Mouse (Mus musculus) limb, embryonic 14.5 days (tissue): ENCODE measurements at regions not wholly inside any gene's neighbourhood (a gene's known extent, or its start where the extent isn't known, plus 50 kb on each side); places are given as distances from the start of the nearest gene placed in this dataset.
A peak's percentile ranks its signal among the peaks of the same experiment; 100 is the strongest.

Source experiments
- ATAC-seq: fragments of 200-750 bp; cut with Nextera tagmentation; 2 replicates; pipeline ENCODE4 v1.8.0; 2017; ENCODE audit warnings: low read depth, moderate number of reproducible peaks, moderate TSS enrichment; ENCODE audit not compliant: low FRiP score
- DNase-seq: peaks from one replicate; pipeline ENCODE4 v3.0.0-alpha.2; 2015; ENCODE audit warnings: low spot score
- H3K27ac ChIP-seq: fragments of 300-500 bp; sonication (generic); replicated peaks from 2 replicates; pipeline ENCODE4 v1.5.1; 2014; ENCODE audit warnings: low read depth, mild to moderate bottlenecking, low read length, moderate library complexity, mixed read lengths
- H3K27me3 ChIP-seq: fragments of 300-500 bp; sonication (generic); 2 replicates; pipeline ENCODE4 v1.6.1; 2014; ENCODE audit warnings: low read length, mixed read lengths; ENCODE audit not compliant: control insufficient read depth, insufficient read depth
- H3K36me3 ChIP-seq: fragments of 300-500 bp; sonication (generic); 2 replicates; pipeline ENCODE4 v1.6.1; 2014; ENCODE audit warnings: mild to moderate bottlenecking, low read length, moderate library complexity, mixed read lengths; ENCODE audit not compliant: control insufficient read depth, insufficient read depth
- H3K4me1 ChIP-seq: fragments of 300-500 bp; sonication (generic); 2 replicates; pipeline ENCODE4 v1.6.1; 2014; ENCODE audit warnings: antibody characterized with exemption, low read length, mixed read lengths; ENCODE audit not compliant: control insufficient read depth, insufficient read depth
- H3K4me2 ChIP-seq: fragments of 300-500 bp; sonication (generic); replicated peaks from 2 replicates; pipeline ENCODE4 v1.6.1; 2014; ENCODE audit warnings: low read depth, mild to moderate bottlenecking, low read length, moderate library complexity; ENCODE audit not compliant: severe bottlenecking
- H3K4me3 ChIP-seq: fragments of 300-500 bp; sonication (generic); replicated peaks from 2 replicates; pipeline ENCODE4 v1.5.1; 2014; ENCODE audit warnings: low read length
- H3K9ac ChIP-seq: fragments of 300-500 bp; sonication (generic); 2 replicates; pipeline ENCODE4 v1.6.1; 2014; ENCODE audit warnings: mild to moderate bottlenecking, low read depth, low read length, moderate library complexity; ENCODE audit not compliant: severe bottlenecking
- H3K9me3 ChIP-seq: fragments of 300-500 bp; sonication (generic); 2 replicates; pipeline ENCODE4 v1.6.1; 2016; ENCODE audit warnings: low read length; ENCODE audit not compliant: control insufficient read depth
- POLR2A ChIP-seq: fragments of 200-500 bp; IDR thresholded peaks from 2 replicates; pipeline ENCODE4 v1.8.0; 2012; ENCODE audit warnings: inconsistent platforms, mild to moderate bottlenecking, moderate library complexity, borderline replicate concordance; ENCODE audit not compliant: insufficient read depth, insufficient read length; ENCODE audit errors: extremely low read depth
- WGBS: fragments of 180-500 bp; shearing (Covaris S2); extraction: QIAGEN DNeasy Blood & Tissue Kit; methylation state at CpG from one replicate; pipeline ENCODE4 v1.1.7; 2014; 5-methylcytosine and 5-hydroxymethylcytosine counted together

- no peak overlapping the region for H3K9ac ChIP-seq
- no peak overlapping the region for H3K27ac ChIP-seq
- H3K27me3 ChIP-seq = no peaks in the 10 kb centered on the region
- 93% methylated on average over 7 of the region's 7 CpGs for WGBS
- no peaks in the 10 kb centered on the region for H3K9me3 ChIP-seq
- no peaks in the 10 kb centered on the region for H3K36me3 ChIP-seq
- ATAC-seq (no peak), DNase-seq (no peak)
- H3K4me2 ChIP-seq = no peak overlapping the region
- no peak for TF ChIP-seq POLR2A
- no peak overlapping the region for H3K4me3 ChIP-seq
- no peaks in the 10 kb centered on the region for H3K4me1 ChIP-seq
Measured at GRCm38 (mm10) chr14:100934554-100934953, 265.6 kb downstream of the Prr30 start.

- TF ChIP-seq POLR2A = no peak
- H3K9ac ChIP-seq = no peak overlapping the region
- H3K36me3 ChIP-seq = no peaks in the 10 kb centered on the region
- no peaks in the 10 kb centered on the region; the same call in 1 of the 2 replicates for H3K4me1 ChIP-seq
- H3K4me2 ChIP-seq = no peak overlapping the region
- ATAC-seq (no peak), DNase-seq (no peak)
- no peaks in the 10 kb centered on the region for H3K27me3 ChIP-seq
- 87% methylated on average over 6 of the region's 6 CpGs for WGBS
- no peaks in the 10 kb centered on the region for H3K9me3 ChIP-seq
- no peak overlapping the region for H3K4me3 ChIP-seq
- no peak overlapping the region for H3K27ac ChIP-seq
Measured at GRCm38 (mm10) chr14:100924880-100925279, 275.2 kb downstream of the Prr30 start.

GRCm38 (mm10) chr14:100900221-100900620, 299.9 kb downstream of the Prr30 start:
- DNase-seq (no peak), ATAC-seq (no peak)
- H3K27me3 ChIP-seq = no peaks in the 10 kb centered on the region
- H3K9ac ChIP-seq = no peak overlapping the region
- H3K27ac ChIP-seq = no peak overlapping the region
- 15% methylated on average over 2 of the region's 2 CpGs for WGBS
- no peak overlapping the region for H3K4me2 ChIP-seq
- 0 out of 2 replicates have a peak, but pooled peaks cover 10% of the 10 kb centered on the region for H3K4me1 ChIP-seq
- TF ChIP-seq POLR2A = no peak
- H3K4me3 ChIP-seq = no peak overlapping the region
- H3K9me3 ChIP-seq = no peaks in the 10 kb centered on the region
- H3K36me3 ChIP-seq = no peaks in the 10 kb centered on the region

GRCm38 (mm10) chr14:100899074-100899473, 301.1 kb downstream of the Prr30 start:
- ATAC-seq = no peak
- Histone ChIP-seq H3K9me3 (no peaks in the 10 kb centered on the region), H3K4me1 (0 out of 2 replicates have a peak, but pooled peaks cover 10% of the 10 kb centered on the region), H3K27me3 (no peaks in the 10 kb centered on the region), H3K27ac (no peak overlapping the region), H3K4me3 (no peak overlapping the region), H3K36me3 (no peaks in the 10 kb centered on the region), H3K4me2 (no peak overlapping the region), H3K9ac (no peak overlapping the region)
- DNase-seq = no peak
- no peak for TF ChIP-seq POLR2A
- WGBS = 23% methylated on average over 3 of the region's 3 CpGs

- H3K4me1 ChIP-seq = peaks cover 5% of the 10 kb centered on the region; the same call in 1 of the 2 replicates
- H3K9me3 ChIP-seq = no peaks in the 10 kb centered on the region
- no peak for TF ChIP-seq POLR2A
- WGBS = 26% methylated on average over 18 of the region's 18 CpGs
- H3K27me3 ChIP-seq = no peaks in the 10 kb centered on the region
- 0 out of 2 replicates have a peak overlapping the region, but pooled peaks have one; percentile 43 for H3K27ac ChIP-seq
- no peak overlapping the region for H3K9ac ChIP-seq
- DNase-seq (peak; percentile 45), ATAC-seq (peak; percentile 60; the same call in 1 of the 2 replicates)
- H3K4me3 ChIP-seq = no peak overlapping the region
- H3K36me3 ChIP-seq = no peaks in the 10 kb centered on the region
- no peak overlapping the region; the same call in 1 of the 2 replicates for H3K4me2 ChIP-seq
Measured at GRCm38 (mm10) chr14:100889163-100890157, 310.7 kb downstream of the Prr30 start.
